ENCODE assay signal across 11 mouse cellular contexts in the genomic region with DNA sequence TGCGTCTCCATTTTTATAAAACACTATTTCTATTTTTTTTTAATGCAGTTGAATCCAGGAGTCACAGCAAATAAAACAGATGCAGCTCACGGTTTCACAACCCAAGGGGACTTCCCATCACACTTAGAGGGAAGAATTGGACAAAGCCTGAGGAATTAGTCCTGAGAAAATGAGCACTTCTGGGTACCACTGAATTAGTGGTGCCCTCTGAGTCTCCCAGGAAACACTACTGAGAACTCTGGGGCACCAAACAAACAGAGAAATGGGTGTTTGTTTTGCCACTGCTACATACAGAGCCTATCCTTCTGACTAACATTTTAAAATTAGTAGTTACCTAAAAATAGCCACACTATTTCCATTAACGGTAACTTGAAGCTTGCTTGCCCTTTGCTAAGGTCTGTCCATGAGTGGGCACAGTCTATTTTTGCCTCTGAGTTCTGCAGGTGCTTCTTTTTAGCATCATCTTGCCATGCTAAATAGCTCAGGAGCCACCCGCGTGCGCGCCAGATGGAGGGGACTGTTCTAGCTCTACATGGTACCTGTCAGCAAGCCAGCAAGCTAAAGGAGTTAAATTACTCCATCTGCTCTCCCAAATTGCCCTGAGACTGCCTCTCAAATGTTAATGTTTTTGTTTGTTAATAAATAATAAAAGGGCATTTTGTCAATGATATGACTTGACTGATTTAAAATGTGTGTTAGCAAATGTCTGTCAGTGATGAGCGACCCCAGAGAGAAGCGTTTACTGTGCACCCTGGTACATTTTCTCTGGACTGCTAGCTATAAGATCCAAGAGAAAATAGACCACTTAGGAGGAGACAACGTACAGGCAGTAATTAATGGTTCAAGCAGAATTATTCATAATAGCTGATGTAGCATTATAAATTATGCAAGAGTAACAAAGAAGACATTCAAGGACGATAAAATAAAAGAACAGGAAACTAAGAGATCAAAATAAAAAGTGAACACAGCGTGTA.
A peak's percentile ranks its signal among the peaks of the same experiment; 100 is the strongest.
DNase-seq lines count a peak whose midpoint lies in the region; ATAC-seq lines count a peak whose summit lies in the region.
"Had no signal": no experiment of that assay in that cellular context is flagged by ENCODE, and none has a peak within 500 bp of the region (broad histone marks: within the 10 kb centered on the region; RNA-seq: fewer than 3 reads in every experiment).

No protein-coding gene starts in this region.

- no peak for ATAC-seq in midbrain, embryonic 11.5 days (ENCODE audit: low FRiP score)

- no peak overlapping the region for H3K4me3 ChIP-seq in midbrain, embryonic 11.5 days (ENCODE audit: low read depth, low read length)
- H3K4me3 ChIP-seq in midbrain, embryonic 10.5 days, result no peak overlapping the region
- H3K4me3 ChIP-seq: erythroblast, embryonic 14.5 days; midbrain, embryonic 12.5 days had no signal

- no peaks in the 10 kb centered on the region for H3K27me3 ChIP-seq in midbrain, embryonic 11.5 days (ENCODE audit: control insufficient read depth, insufficient read depth, low read length)
- no peaks in the 10 kb centered on the region for H3K27me3 ChIP-seq in midbrain, embryonic 10.5 days (ENCODE audit: low read depth, poor library complexity, severe bottlenecking)
- H3K27me3 ChIP-seq: midbrain, embryonic 12.5 days had no signal

- H3K4me2 ChIP-seq in midbrain, embryonic 11.5 days, result no peak overlapping the region
- H3K4me2 ChIP-seq: midbrain, embryonic 12.5 days had no signal

- peak; percentile 59 for DNase-seq in midbrain, embryonic 11.5 days (ENCODE audit: low spot score, missing footprints)
- no peak for DNase-seq in midbrain, embryonic 10.5 days (ENCODE audit: low spot score)
- peak; percentile 9 for DNase-seq in gastrocnemius, postnatal 10 days
- DNase-seq in left cerebral cortex, adult 9 months (ENCODE audit: low spot score in 2 of 2), result peak; percentile 16 to 70
- DNase-seq in skeletal muscle tissue, adult 2 months (ENCODE audit: low read depth, low spot score), result peak; percentile 91
- DNase-seq in urinary bladder, adult 2 months (ENCODE audit: low spot score), result no peak
- DNase-seq in adrenal gland, postnatal 14 days, result no peak
- DNase-seq in urinary bladder, postnatal 36 days (ENCODE audit: low spot score in 2 of 2), result no peak

- H3K36me3 ChIP-seq in midbrain, embryonic 11.5 days (ENCODE audit: control insufficient read depth, insufficient read depth, low read length), result no peaks in the 10 kb centered on the region
- no peaks in the 10 kb centered on the region for H3K36me3 ChIP-seq in midbrain, embryonic 10.5 days
- H3K36me3 ChIP-seq: G1E; midbrain, embryonic 12.5 days had no signal

- no peaks in the 10 kb centered on the region for H3K4me1 ChIP-seq in midbrain, embryonic 11.5 days (ENCODE audit: control insufficient read depth, insufficient read depth, low read length)
- H3K4me1 ChIP-seq in midbrain, embryonic 10.5 days, result peaks cover 12% of the 10 kb centered on the region

- no peak overlapping the region for H3K27ac ChIP-seq in midbrain, embryonic 11.5 days (ENCODE audit: low read depth, low read length)
- H3K27ac ChIP-seq in midbrain, embryonic 10.5 days (replicated peaks), result no peak overlapping the region
- H3K27ac ChIP-seq: midbrain, embryonic 12.5 days had no signal

- 82% methylated on average over 12 of the region's 12 CpGs for WGBS in midbrain, embryonic 11.5 days
- 85% methylated on average over 12 of the region's 12 CpGs for WGBS in midbrain, embryonic 10.5 days

- H3K9me3 ChIP-seq in midbrain, embryonic 11.5 days (ENCODE audit: control insufficient read depth, low read length), result no peaks in the 10 kb centered on the region
- H3K9me3 ChIP-seq in midbrain, embryonic 10.5 days (replicated peaks), result no peaks in the 10 kb centered on the region
- H3K9me3 ChIP-seq: midbrain, embryonic 12.5 days had no signal

- no peak overlapping the region for H3K9ac ChIP-seq in midbrain, embryonic 11.5 days (ENCODE audit: low read length)
- H3K9ac ChIP-seq: midbrain, embryonic 12.5 days had no signal

Comparison
In these comparisons a context has a peak if more than half of its experiments do, and no peak if none do; other contexts are left out.
1. DNase-seq: peak in midbrain, embryonic 11.5 days (single experiment), gastrocnemius, postnatal 10 days (single experiment), left cerebral cortex, adult 9 months (2 of 2) and skeletal muscle tissue, adult 2 months (single experiment); none in midbrain, embryonic 10.5 days (single experiment), urinary bladder, adult 2 months (single experiment), adrenal gland, postnatal 14 days (single experiment) and urinary bladder, postnatal 36 days (0 of 2).